Mouse (Mus musculus) mouse embryonic stem cell (cell line): ENCODE measurements around the gene Prex1.

Experiments
- in situ Hi-C, 2 experiments: fragments of 300-500 bp; cut with MboI; formaldehyde crosslinking; loops; 1 replicate in 1 of 2; 3 replicates in 1 of 2; pipeline ENCODE4 v1.14.3; 2019 to 2020; ENCODE audit warnings: low sequenced_read_pairs in 2 of 2, low pct_unique_long_range_greater_than_20kb in 1 of 2, mixed read lengths in 1 of 2; ENCODE audit not compliant: unreplicated experiment in 1 of 2

Gene Prex1

DNA sequence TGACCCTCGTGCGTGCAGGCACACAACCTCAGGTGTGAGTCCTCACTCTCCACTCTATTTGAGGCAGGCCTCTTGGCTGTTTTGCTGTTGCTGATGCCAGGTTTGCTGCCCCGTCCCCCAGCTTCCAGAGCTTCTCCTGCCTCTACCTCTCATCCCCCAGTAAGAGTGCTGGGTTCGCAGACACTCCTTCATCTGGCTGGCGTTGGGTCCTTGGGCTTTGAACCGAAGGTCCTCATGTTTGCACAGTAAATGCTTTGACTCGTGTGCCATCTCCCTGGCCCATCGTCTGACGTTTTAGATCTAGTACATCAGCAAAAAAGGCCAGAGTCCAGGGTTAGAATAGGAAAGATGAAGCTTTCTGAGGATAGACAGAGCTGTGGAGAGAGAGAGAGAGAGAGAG, 43.7 kb downstream of the Prex1 start:
- in situ Hi-C loops = no loop called here

DNA sequence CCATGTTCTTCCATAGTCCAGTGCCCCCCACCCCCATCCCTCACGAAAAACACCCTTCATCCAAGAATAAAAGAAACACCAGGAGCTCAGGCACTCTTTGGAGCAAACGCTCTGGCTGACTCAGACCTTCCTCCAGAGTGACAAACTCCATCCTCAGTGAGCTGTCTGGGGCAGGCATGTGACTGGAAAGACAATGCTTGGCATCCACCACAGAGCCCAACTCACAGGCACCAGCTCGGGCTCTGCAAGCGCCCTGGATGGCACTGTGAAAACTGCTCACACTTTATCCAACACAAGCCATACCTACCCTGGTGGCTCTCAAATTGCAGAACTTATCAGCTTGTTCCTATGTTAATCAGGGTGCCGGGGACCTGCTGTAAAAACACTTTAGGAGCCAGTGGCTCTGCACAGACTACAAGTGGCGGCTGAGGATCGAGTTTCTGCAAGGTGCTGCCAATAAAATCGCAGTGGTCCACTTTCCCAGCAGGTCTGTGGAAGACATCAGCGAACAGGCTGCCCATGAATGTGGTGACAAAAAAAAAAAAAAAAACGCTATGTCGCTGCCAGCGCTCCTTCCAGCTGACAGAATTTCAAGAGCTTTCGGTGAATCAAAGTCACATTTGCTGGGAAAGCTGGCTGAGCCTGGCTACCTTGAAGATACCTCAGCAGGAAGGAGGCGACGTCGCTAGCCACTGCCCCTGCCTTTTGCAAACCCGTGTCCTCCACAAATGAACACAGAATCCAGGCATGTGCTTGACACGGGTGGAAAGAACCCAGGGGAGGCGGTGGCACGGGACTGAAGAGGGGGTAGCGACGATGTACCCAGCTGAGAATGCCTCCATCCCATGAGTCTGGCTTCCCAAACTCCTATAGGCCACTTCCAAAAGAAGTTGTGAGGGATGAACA, 45.6 kb downstream of the Prex1 start:
- in situ Hi-C loops = no loop called here

DNA sequence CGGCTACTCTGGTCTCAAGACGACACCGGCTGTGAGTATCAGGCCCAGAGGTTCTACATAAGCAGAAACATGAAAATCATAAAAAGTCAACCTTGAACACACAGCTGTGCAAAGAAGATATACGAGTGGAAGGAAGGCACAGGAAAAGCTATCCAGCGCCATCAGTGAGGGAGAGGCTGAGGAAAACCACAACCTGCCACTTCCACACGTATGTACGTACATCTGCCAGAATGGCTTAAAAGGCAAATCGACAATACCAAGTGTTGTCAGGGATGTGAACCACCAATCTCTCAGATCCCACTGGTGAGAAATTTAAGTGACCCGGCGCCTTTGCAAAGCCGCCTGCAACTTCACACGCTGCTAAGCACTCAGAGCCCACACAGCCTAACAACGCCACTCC, 47.5 kb downstream of the Prex1 start:
- in situ Hi-C loops = no loop called here

DNA sequence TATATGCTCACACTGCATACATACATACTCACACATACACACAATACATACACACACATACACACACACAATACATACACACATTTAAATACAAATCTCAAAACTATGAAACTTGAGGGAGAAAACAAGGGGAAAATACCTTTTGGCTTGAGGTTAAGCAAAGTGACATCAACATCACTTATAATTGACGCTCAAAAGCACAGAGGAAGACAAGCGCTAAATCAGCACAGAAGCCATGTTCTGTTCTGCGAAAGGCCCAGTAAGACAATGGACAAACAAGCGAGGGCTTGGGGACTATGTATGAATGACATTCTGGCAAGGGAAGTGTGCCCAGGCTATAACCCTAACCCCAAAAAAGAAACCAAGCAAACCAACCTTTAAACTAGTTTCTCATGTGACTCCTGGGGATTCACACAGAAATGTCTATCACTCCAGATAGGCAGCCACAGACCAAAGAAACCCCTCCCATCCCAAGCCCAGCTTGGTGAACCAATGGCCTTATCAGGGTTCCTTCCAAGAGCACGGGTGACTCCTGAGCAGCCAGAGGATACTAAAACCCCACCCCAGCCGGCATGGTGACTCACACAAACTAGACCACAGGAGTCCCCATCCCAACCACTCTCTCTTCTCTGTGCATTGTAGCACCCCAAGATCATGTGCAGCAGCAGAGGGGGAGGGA, 48.2 kb downstream of the Prex1 start:
- in situ Hi-C loops = no loop called here

DNA sequence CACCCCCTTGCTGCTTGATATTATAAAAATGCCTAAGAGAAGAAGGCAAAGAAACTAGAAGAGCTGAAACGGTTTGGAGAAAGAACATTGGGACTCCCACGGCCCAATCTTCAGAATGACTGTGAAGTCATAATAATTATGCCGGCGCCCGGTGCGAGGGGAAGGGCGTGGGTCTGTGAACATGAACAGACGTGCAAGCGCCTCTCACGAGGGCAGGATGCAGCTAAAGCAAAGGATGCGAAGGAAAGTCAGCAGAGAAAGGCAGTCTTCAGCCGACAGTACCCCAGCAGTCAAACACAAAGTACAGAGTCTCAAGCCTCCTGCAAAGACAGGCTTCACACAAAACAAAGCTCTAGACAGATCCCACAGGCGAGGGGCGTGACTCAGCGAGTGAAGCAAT, 49.1 kb downstream of the Prex1 start:
- in situ Hi-C loops = no loop called here

DNA sequence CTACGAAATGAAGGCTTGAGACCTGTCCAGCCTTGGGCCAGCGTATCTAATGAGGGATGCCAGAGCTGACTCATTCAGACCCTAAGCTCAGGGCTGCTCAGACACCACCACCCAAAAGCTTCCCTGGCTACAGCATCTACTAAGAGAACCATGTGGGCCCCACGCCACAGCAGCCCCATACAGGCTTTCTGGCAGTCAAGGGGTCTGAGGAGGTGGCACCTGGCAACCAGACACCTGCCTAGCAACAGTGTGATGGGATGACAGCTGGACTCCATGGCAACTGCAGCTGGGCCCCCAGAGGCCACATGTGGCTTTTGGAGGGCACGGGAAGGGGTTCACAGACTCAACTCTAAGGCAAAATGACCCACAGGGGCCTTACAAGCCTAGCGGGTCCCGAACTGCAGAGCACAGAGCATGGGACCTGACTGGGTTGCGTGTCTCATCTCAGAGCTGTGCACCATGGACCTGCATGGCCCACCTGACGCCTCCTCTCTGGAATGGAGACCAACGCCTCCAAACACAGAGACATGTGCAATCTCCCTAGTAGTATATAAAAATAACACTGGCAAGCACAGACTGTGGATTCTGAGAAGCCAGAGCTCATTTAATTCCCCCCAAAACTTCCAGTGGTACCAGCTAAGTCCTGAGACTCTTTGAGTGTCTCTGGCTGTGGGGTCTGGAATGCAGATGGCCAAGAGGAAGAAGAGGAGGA, 50.2 kb downstream of the Prex1 start:
- in situ Hi-C loops = no loop called here

DNA sequence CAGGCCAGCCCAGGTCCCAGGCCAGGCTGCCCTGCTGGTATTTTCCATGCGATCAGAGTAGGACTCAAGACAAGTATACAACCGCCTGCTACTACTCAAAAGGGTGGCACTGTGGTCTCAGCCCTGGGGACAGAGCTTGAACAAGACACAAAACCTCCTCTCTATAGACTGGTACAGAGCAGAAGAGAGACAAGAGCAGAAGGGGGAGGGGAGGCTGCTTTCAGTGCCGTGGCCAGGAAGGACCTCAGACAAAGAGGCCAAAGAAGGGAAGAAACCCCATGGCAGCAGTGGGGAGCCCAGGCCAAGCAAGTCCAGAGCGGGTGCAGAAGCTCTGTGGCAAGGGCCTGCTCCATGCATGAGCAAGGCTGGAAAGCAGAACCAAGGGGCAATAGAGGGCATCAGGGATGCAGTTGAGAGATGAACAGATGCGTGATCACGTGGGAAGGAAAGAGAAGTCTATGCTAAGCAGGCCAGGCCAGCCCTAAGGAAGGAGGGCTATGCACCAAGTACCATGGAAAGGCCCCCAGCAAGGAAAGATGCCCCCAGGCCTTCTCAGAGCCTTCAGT, 51.0 kb downstream of the Prex1 start:
- in situ Hi-C loops = no loop called here

DNA sequence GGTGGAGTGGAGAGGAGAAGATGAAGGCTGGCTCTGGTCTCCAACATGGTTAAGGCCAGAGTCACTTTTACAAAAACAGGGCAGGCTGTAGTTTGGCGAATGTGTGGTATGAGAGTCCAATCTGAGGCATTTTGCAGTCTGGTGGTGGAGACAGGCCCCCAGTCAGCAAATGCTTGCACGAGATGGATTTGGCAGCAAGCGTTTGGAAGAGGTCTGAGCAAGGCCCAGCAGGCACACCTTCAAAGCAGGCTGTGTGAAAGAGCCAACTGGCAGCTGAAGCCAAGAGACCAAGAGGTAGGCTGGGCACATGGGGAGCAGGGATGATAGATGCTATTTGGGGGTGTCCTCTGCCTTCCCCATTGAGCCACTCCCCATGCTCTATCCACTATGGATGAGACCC, 51.7 kb downstream of the Prex1 start:
- in situ Hi-C loops = no loop called here

DNA sequence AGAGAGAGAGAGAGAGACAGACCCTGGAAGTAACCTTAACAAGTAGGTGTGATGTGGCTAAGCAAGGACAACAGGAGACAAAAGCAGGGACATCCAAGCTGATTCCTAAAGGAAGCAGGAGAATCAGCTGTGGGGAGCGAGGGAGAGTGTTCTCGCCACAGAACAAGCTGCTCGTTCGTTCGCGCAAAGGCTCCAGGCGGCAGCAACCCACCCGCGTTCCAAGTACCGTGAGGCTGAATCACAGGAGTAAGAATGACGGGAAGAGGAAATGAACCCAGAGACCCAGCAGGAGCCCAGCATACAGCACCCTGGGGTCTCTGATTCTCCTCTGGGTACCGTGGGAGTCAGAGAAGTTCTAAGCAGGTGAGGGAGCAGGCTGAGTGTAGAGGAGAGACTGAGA, 52.1 kb downstream of the Prex1 start:
- in situ Hi-C loops = no loop called here

DNA sequence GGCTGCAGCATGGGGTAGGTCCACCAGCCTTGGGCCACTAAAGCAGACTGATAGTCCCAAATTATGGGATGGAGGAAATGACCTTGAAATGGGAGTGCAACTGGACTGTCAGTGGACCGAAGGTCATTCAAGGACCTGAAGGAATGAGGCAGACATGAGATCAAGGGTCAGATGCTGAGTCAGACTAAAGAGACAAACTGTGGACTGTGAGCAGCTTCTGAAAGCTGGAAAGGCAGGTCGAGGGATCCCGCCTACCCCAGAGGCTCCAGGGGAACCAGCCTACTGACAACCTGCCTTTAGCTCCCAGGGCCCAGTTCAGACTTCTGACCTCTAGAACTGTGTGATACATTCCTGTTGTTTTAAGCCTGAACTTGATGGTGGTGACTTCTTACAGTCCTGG, 55.3 kb downstream of the Prex1 start:
- in situ Hi-C loops = no loop called here

DNA sequence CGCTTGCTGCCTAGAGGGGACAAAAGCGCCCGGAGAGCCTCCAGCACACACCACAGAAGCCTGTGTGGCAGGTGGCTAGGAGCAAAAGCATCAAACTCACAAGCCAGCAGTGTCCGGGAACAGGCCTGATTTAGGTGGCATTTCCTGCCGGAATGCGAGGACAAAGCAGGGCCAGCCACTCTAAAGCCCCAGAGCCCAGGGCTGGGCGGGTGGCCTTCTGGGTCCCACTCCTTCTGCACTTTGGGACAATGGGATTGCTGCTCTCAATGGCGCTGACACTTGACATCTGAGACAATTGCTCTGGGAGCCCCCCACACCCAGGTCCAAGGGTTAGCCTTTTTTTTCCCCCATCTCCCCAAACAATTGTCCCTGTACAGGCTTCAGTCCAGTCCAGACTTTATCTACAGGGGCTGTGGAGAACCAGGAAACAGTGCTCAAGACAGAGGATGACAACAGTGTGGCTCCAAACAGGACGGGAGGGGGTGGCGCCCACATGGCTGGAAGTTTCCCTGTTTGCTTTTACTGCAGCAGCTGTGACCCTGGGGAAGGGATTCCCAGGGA, 56.1 kb downstream of the Prex1 start:
- in situ Hi-C loops = no loop called here

DNA sequence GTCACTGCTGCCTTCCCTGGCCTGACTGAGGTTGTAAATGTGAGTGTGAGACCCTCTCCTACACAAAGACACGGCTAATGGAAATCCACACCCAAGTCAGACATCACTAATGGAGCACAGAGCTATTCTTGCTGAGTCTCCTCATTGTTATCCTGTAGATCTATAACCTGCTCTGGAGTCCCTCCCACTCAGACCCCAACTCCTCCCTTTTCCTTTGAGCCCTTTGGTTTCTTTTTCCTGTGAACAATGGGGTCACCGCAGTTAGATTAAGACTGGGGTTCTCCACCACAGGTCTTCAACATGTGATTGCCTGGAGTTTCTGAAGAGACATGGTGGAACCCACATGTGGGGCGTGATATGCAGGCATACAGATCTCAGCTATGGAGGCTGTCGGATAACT, 57.0 kb downstream of the Prex1 start:
- in situ Hi-C loops = no loop called here

DNA sequence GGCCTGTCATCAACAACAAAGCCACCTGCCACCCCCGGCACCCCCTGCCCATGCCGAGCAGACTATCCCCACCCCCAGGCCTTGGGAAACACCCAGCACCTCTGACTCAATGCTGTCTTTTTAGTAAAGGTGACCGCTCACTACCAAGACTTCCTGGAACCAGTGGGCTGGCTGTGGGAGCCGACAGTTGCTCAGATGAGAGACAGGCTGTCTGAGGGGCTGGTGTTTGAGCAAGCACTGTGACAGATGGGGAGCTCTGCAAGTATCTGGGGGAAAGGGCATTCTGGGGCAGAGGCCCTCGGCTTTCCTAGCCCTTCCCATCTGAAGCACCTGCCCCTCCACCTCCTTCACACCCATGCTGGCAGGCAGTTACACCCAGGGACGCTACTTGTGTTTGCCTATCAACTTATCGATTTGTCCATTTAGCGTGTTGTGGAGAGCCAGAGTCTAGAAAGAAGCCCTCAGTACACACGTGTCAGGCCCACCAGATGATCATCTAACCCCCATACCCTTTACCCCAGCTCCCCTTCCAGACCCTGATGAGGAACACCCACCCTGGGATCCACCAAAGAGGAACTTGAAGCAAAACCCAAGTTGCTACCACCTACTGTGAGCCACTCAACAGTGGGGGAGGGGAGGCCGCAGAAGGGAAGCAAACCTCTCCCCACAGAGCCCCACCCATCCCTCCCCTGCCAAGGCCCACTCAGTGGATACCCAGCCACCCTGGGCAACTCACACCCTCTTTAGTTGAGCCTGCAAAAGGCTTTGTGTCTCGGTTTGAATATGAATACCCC, 57.7 kb downstream of the Prex1 start:
- in situ Hi-C loops = no loop called here

DNA sequence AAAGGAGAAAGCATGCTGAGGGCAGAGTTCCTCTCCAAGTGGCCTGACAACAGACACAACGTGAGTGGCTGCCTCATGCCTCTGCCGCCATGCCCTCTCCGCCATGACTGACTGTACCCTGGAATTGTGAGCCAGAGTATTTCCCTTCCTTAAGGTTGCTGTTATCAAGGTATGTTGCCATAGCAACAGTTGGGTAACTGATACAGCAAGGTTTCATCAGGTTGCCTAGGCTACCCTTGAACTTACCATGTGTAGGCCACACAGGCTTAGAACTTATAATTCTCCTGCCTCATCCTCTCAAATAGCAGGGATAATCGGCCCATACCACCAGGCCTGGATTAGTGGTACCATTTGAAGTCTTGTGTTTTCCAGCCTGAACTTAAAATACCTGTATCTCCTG, 58.3 kb downstream of the Prex1 start:
- in situ Hi-C loops = no loop called here

DNA sequence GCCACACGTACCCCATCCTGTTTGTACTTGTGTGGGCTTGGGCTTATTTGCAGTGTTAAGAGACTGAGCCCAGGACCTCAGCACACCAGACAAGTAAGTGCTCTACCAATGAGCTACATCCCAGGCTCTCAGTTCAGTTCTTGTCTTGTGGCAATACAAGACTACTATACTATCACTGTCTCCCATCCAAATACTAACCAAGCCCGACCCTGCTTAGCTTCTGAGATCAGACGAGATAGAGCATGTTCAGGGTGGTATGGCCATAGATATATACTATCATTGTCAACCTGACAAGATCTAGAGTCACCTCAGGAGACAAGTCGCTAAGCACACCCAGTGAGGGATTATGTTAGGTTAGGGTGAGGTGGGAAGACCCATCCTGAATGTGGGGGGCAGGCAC, 58.8 kb downstream of the Prex1 start:
- in situ Hi-C loops = no loop called here

DNA sequence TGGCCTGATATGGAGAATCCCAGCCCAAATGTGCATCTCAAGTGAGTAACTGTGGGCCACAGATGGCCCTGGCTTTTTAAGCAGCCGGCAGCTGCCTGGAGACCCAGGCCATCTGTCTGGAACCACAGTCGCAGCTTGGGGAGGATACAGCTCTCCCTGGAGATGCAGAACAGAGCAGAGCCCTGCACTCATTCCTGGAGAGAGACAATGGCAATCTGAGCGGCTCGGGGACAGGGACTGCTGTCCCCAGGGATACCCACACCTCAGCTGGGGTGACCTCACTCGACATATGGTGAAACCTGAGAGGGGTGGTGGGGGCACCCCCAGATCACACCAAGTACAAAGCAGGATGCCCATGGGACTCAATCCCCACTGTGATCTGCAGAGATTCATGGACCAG, 60.1 kb downstream of the Prex1 start:
- in situ Hi-C loops = no loop called here

DNA sequence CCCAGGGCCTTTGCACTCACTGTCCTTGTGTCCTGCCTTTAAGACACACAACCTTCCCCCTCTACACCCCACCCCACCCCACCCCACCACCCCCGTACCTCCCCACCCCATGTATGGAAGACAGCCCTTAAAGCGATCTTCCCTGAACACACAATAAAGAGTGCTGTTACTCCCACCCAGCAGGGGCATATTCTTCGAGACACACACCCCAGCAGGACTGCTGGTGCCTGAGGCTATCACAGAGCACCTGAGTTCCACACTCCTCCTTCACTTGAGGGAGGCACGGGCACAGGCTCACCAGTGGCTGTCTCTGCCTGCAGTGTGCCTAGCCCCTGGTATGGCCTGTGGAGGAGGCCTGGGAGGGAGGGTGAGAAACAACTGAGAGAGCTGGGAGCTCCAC, 61.0 kb downstream of the Prex1 start:
- in situ Hi-C loops = no loop called here

DNA sequence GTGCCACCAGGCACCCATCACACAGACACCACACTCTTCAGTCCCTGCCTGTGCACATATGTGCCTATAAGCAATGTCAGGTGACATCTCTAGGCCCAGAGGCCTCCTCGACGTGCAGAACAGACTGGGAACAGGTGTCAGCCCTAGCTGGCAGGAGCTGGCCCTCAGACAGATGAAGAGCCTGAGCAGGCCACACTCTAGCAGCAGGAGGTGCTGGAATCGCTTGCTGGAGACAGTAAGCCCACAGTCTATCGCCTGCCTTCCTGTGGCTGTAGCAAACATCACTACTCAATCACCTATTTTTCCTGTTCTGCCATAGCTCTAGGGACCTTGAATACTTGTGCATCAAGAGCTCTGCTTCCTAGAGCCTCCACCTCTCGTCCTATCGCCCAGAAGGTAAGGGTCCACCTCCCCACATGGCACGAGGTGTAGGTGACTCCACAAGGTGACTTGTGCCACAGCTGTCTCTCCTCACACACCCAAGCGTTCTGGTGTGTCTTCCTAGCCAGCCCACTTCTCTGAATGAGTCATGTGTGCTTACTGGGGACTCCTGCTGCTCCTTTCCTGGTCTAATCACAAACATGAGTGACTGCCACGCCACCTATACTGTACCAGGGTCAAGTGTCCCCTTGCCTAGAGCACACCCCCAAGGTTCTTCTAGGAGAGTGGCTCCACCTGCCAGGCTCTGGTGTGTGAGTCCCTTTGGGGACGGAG, 62.2 kb downstream of the Prex1 start:
- in situ Hi-C loops = no loop called here
